Mouse (Mus musculus): ENCODE measurements at regions not wholly inside any gene's neighbourhood (a gene's known extent, or its start where the extent isn't known, plus 50 kb on each side); places are given as distances from the start of the nearest gene placed in this dataset.

GRCm38 (mm10) chr1:60823006-60823665 is 63.7 kb upstream of the Ctla4 start:
- 53% methylated on average over 8 of the region's 8 CpGs for WGBS
- Histone ChIP-seq H3K4me1 (ENCODE audit: insufficient read depth, low read length) (no peaks in the 10 kb centered on the region), H3K27me3 (ENCODE audit: insufficient read depth, low read length) (no peaks in the 10 kb centered on the region), H3K36me3 (ENCODE audit: insufficient read depth, low read length) (no peaks in the 10 kb centered on the region), H3K4me2 (ENCODE audit: low read depth, low read length) (no peak overlapping the region), H3K9ac (replicated peaks; ENCODE audit: low read length) (no peak overlapping the region), H3K27ac (no peak overlapping the region), H3K9me3 (ENCODE audit: low read length) (no peaks in the 10 kb centered on the region), H3K4me3 (ENCODE audit: low read length) (no peak overlapping the region)
- peak; percentile 56; the same call in 1 of the 2 replicates for ATAC-seq
- peak; percentile 45 for TF ChIP-seq CTCF (IDR thresholded peaks at IDR 0.05; ENCODE audit: low read depth)
- DNase-seq (ENCODE audit: low spot score), result peak; percentile 31

GRCm38 (mm10) chr1:60824218-60825125 is 62.3 kb upstream of the Ctla4 start:
- no peak for TF ChIP-seq CTCF (IDR thresholded peaks at IDR 0.05; ENCODE audit: low read depth)
- ATAC-seq, result no peak
- Histone ChIP-seq H3K4me2 (ENCODE audit: low read depth, low read length) (no peak overlapping the region), H3K9ac (replicated peaks; ENCODE audit: low read length) (no peak overlapping the region), H3K4me1 (ENCODE audit: insufficient read depth, low read length) (no peaks in the 10 kb centered on the region), H3K9me3 (ENCODE audit: low read length) (no peaks in the 10 kb centered on the region), H3K36me3 (ENCODE audit: insufficient read depth, low read length) (no peaks in the 10 kb centered on the region), H3K27ac (no peak overlapping the region), H3K27me3 (ENCODE audit: insufficient read depth, low read length) (no peaks in the 10 kb centered on the region), H3K4me3 (ENCODE audit: low read length) (no peak overlapping the region)
- 81% methylated on average over 5 of the region's 5 CpGs for WGBS
- no peak for DNase-seq (ENCODE audit: low spot score)

GRCm38 (mm10) chr1:60825256-60826186 is 61.3 kb upstream of the Ctla4 start:
- no peak overlapping the region for H3K27ac ChIP-seq
- H3K36me3 ChIP-seq (ENCODE audit: insufficient read depth, low read length), result no peaks in the 10 kb centered on the region
- no peak overlapping the region for H3K9ac ChIP-seq (replicated peaks; ENCODE audit: low read length)
- no peak overlapping the region for H3K4me3 ChIP-seq (ENCODE audit: low read length)
- no peaks in the 10 kb centered on the region for H3K4me1 ChIP-seq (ENCODE audit: insufficient read depth, low read length)
- ATAC-seq (no peak), DNase-seq (ENCODE audit: low spot score) (no peak)
- 64% methylated on average over 9 of the region's 9 CpGs for WGBS
- no peaks in the 10 kb centered on the region for H3K27me3 ChIP-seq (ENCODE audit: insufficient read depth, low read length)
- no peak overlapping the region for H3K4me2 ChIP-seq (ENCODE audit: low read depth, low read length)
- no peak for TF ChIP-seq CTCF (IDR thresholded peaks at IDR 0.05; ENCODE audit: low read depth)
- no peaks in the 10 kb centered on the region for H3K9me3 ChIP-seq (ENCODE audit: low read length)

GRCm38 (mm10) chr1:60826981-60827380 is 59.8 kb upstream of the Ctla4 start:
- Histone ChIP-seq H3K4me1 (ENCODE audit: insufficient read depth, low read length) (no peaks in the 10 kb centered on the region), H3K4me3 (ENCODE audit: low read length) (no peak overlapping the region), H3K27ac (no peak overlapping the region), H3K36me3 (ENCODE audit: insufficient read depth, low read length) (no peaks in the 10 kb centered on the region), H3K4me2 (ENCODE audit: low read depth, low read length) (no peak overlapping the region), H3K27me3 (ENCODE audit: insufficient read depth, low read length) (no peaks in the 10 kb centered on the region), H3K9ac (replicated peaks; ENCODE audit: low read length) (no peak overlapping the region), H3K9me3 (ENCODE audit: low read length) (no peaks in the 10 kb centered on the region)
- DNase-seq (ENCODE audit: low spot score) (no peak), ATAC-seq (no peak)
- TF ChIP-seq CTCF (IDR thresholded peaks at IDR 0.05; ENCODE audit: low read depth), result no peak

GRCm38 (mm10) chr1:60828152-60828551 is 58.6 kb upstream of the Ctla4 start:
- Histone ChIP-seq H3K4me2 (ENCODE audit: low read depth, low read length) (no peak overlapping the region), H3K36me3 (ENCODE audit: insufficient read depth, low read length) (no peaks in the 10 kb centered on the region), H3K9me3 (ENCODE audit: low read length) (no peaks in the 10 kb centered on the region), H3K4me1 (ENCODE audit: insufficient read depth, low read length) (no peaks in the 10 kb centered on the region), H3K9ac (replicated peaks; ENCODE audit: low read length) (no peak overlapping the region), H3K27me3 (ENCODE audit: insufficient read depth, low read length) (no peaks in the 10 kb centered on the region), H3K27ac (no peak overlapping the region), H3K4me3 (ENCODE audit: low read length) (no peak overlapping the region)
- 94% methylated on average over 6 of the region's 6 CpGs for WGBS
- DNase-seq (ENCODE audit: low spot score), result no peak
- TF ChIP-seq CTCF (IDR thresholded peaks at IDR 0.05; ENCODE audit: low read depth), result no peak
- no peak for ATAC-seq

GRCm38 (mm10) chr1:60829849-60830248 is 57.0 kb upstream of the Ctla4 start:
- no peaks in the 10 kb centered on the region for H3K36me3 ChIP-seq (ENCODE audit: insufficient read depth, low read length)
- H3K27me3 ChIP-seq (ENCODE audit: insufficient read depth, low read length), result no peaks in the 10 kb centered on the region
- 83% methylated on average over 3 of the region's 3 CpGs for WGBS
- no peaks in the 10 kb centered on the region for H3K4me1 ChIP-seq (ENCODE audit: insufficient read depth, low read length)
- DNase-seq (ENCODE audit: low spot score), result no peak
- no peak overlapping the region for H3K4me3 ChIP-seq (ENCODE audit: low read length)
- H3K9me3 ChIP-seq (ENCODE audit: low read length), result no peaks in the 10 kb centered on the region
- no peak for ATAC-seq
- TF ChIP-seq CTCF (IDR thresholded peaks at IDR 0.05; ENCODE audit: low read depth), result no peak
- H3K9ac ChIP-seq (replicated peaks; ENCODE audit: low read length), result no peak overlapping the region
- H3K27ac ChIP-seq, result no peak overlapping the region
- H3K4me2 ChIP-seq (ENCODE audit: low read depth, low read length), result no peak overlapping the region
